Mouse (Mus musculus) macrophage (primary cell): ENCODE measurements around the gene Mrpl11. TPM values are rescaled to one million over a fixed set of nuclear protein-coding genes. Genes with fewer than 3 reads are reported as not detected.

Source experiments
- H3K27ac ChIP-seq: fragments of 350-480 bp; formaldehyde crosslinking; 2 replicates; pipeline ENCODE4 v1.9.0; 2021
- H3K36me3 ChIP-seq: fragments of 350-480 bp; formaldehyde crosslinking; 2 replicates; pipeline ENCODE4 v1.9.0; 2021; ENCODE audit errors: inconsistent target
- H3K4me3 ChIP-seq: fragments of 350-480 bp; formaldehyde crosslinking; 2 replicates; pipeline ENCODE4 v1.9.0; 2021; ENCODE audit errors: inconsistent target
- H3K79me2 ChIP-seq: fragments of 350-480 bp; formaldehyde crosslinking; 2 replicates; pipeline ENCODE4 v1.9.0; 2021; ENCODE audit errors: inconsistent target
- WGBS: methylation state at CpG from one replicate; pipeline ENCODE4 v1.1.7; 2026; ENCODE audit warnings: inconsistent platforms; ENCODE audit not compliant: missing documents; 5-methylcytosine and 5-hydroxymethylcytosine counted together
- polyA plus RNA-seq: library from polyadenylated mRNA; stranded (reverse); fragments of 250-400 nt; gene quantifications from 3 replicates; pipeline ENCODE4 v1.2.4, GENCODE M21; 2018; ENCODE audit warnings: inconsistent platforms

The Mrpl11 gene
- polyA plus RNA-seq, 1 experiment from 2014 or later, result 30.6 TPM

GRCm38 (mm10) chr19:5016221-5016742 is 54.3 kb downstream of the Mrpl11 start:
- H3K4me3 ChIP-seq, result no peak overlapping the region
- H3K79me2 ChIP-seq, result no peaks in the 10 kb centered on the region
- WGBS, result 49% methylated on average over 10 of the region's 10 CpGs
- H3K27ac ChIP-seq, result no peak overlapping the region
- no peaks in the 10 kb centered on the region for H3K36me3 ChIP-seq

Other genes starting within 250 kb of the Mrpl11 start
- gene Rbm4b, start 205.7 kb upstream of the Mrpl11 start, polyA plus RNA-seq, result 5.4 to 7.3 TPM (median 5.9 TPM) in 3 replicates
- gene Rbm4, start 168.2 kb upstream of the Mrpl11 start, polyA plus RNA-seq, result 12.7 to 21.9 TPM (median 16.4 TPM) in 3 replicates
- 1.3 to 5.1 TPM (median 3.4 TPM) in 3 replicates for gene Gm21992, start 150.5 kb upstream of the Mrpl11 start, polyA plus RNA-seq
- gene Rbm14, start 150.5 kb upstream of the Mrpl11 start, polyA plus RNA-seq, result 10.2 to 18.9 TPM (median 15.8 TPM) in 3 replicates
- 17.8 to 37.0 TPM (median 27.6 TPM) in 3 replicates for gene Ccs, start 122.8 kb upstream of the Mrpl11 start, polyA plus RNA-seq
- gene Ccdc87, start 122.8 kb upstream of the Mrpl11 start, polyA plus RNA-seq, result 0.07 to 0.10 TPM in 2 of 3 replicates, not detected in the other
- 5.4 to 22.4 TPM (median 9.6 TPM) in 3 replicates for gene Ctsf, start 107.0 kb upstream of the Mrpl11 start, polyA plus RNA-seq
- not detected in 3 replicates for gene Actn3, start 84.2 kb upstream of the Mrpl11 start, polyA plus RNA-seq
- gene Zdhhc24, start 83.5 kb upstream of the Mrpl11 start, polyA plus RNA-seq, result 13.7 to 17.2 TPM (median 17.1 TPM) in 3 replicates
- 0.58 to 1.1 TPM (median 1.0 TPM) in 3 replicates for gene Bbs1, start 55.5 kb upstream of the Mrpl11 start, polyA plus RNA-seq
- 28.6 to 57.3 TPM (median 47.9 TPM) in 3 replicates for gene Dpp3, start 33.9 kb upstream of the Mrpl11 start, polyA plus RNA-seq
- 0.82 to 2.1 TPM (median 1.7 TPM) in 3 replicates for gene Peli3, start 19.0 kb upstream of the Mrpl11 start, polyA plus RNA-seq
- gene Npas4, start 28.2 kb downstream of the Mrpl11 start, polyA plus RNA-seq, result 0.11 to 0.41 TPM (median 0.32 TPM) in 3 replicates
- 0.75 to 2.2 TPM (median 0.76 TPM) in 3 replicates for gene Slc29a2, start 61.7 kb downstream of the Mrpl11 start, polyA plus RNA-seq
- 12.6 to 23.0 TPM (median 17.7 TPM) in 3 replicates for gene B4gat1, start 76.7 kb downstream of the Mrpl11 start, polyA plus RNA-seq
- 0.76 to 2.0 TPM (median 0.80 TPM) in 3 replicates for gene AC124502.3, start 76.7 kb downstream of the Mrpl11 start, polyA plus RNA-seq
- gene Brms1, start 79.2 kb downstream of the Mrpl11 start, polyA plus RNA-seq, result 61.2 to 78.9 TPM (median 63.9 TPM) in 3 replicates
- 0.08 to 0.37 TPM (median 0.11 TPM) in 3 replicates for gene Rin1, start 88.3 kb downstream of the Mrpl11 start, polyA plus RNA-seq
- gene Cd248, start 105.9 kb downstream of the Mrpl11 start, polyA plus RNA-seq, result not detected in 3 replicates
- gene Tmem151a, start 123.4 kb downstream of the Mrpl11 start, polyA plus RNA-seq, result 0.04 to 0.26 TPM (median 0.06 TPM) in 3 replicates
- 32.3 to 57.6 TPM (median 51.7 TPM) in 3 replicates for gene Yif1a, start 126.4 kb downstream of the Mrpl11 start, polyA plus RNA-seq
- gene Cnih2, start 136.4 kb downstream of the Mrpl11 start, polyA plus RNA-seq, result 0.28 TPM in 1 of 3 replicates, not detected in the others
- 120 to 188 TPM (median 152 TPM) in 3 replicates for gene Rab1b, start 144.9 kb downstream of the Mrpl11 start, polyA plus RNA-seq
- gene Klc2, start 156.4 kb downstream of the Mrpl11 start, polyA plus RNA-seq, result 9.0 to 14.1 TPM (median 10.4 TPM) in 3 replicates